Mouse (Mus musculus) forebrain, embryonic 14.5 days (tissue): ENCODE measurements around the gene Exoc3l4. TPM values are rescaled to one million over a fixed set of nuclear protein-coding genes. Genes with fewer than 3 reads are reported as not detected.

ENCODE experiments used
- ATAC-seq: fragments of 200-750 bp; cut with Nextera tagmentation; 2 replicates; pipeline ENCODE4 v1.8.0; 2017; ENCODE audit warnings: mild to moderate bottlenecking, moderate library complexity
- DNase-seq: peaks from one replicate; pipeline ENCODE4 v3.0.0-alpha.2; 2015; ENCODE audit warnings: low spot score
- H3K27ac ChIP-seq: fragments of 300-500 bp; sonication (generic); 2 replicates; pipeline ENCODE4 v1.5.1; 2014; ENCODE audit warnings: low read depth, mild to moderate bottlenecking, control low read depth, low read length, moderate library complexity
- H3K27me3 ChIP-seq: fragments of 300-500 bp; sonication (generic); replicated peaks from 2 replicates; pipeline ENCODE4 v1.6.1; 2014; ENCODE audit warnings: low read length, control low read depth, mixed read lengths; ENCODE audit not compliant: control insufficient read depth, insufficient read depth
- H3K36me3 ChIP-seq: fragments of 300-500 bp; sonication (generic); 2 replicates; pipeline ENCODE4 v1.6.1; 2014; ENCODE audit warnings: low read length, control low read depth; ENCODE audit not compliant: control insufficient read depth, insufficient read depth
- H3K4me1 ChIP-seq: fragments of 300-500 bp; sonication (generic); 2 replicates; pipeline ENCODE4 v1.6.1; 2014; ENCODE audit warnings: antibody characterized with exemption, low read length, control low read depth; ENCODE audit not compliant: control insufficient read depth, insufficient read depth
- H3K4me2 ChIP-seq: fragments of 300-500 bp; sonication (generic); 2 replicates; pipeline ENCODE4 v1.6.1; 2014; ENCODE audit warnings: mild to moderate bottlenecking, control low read depth, low read length
- H3K4me3 ChIP-seq: fragments of 300-500 bp; sonication (generic); 2 replicates; pipeline ENCODE4 v1.5.1; 2014; ENCODE audit warnings: low read depth, low read length, control low read depth
- H3K9ac ChIP-seq: fragments of 300-500 bp; sonication (generic); 2 replicates; pipeline ENCODE4 v1.6.1; 2014; ENCODE audit warnings: mild to moderate bottlenecking, low read length, control low read depth, moderate library complexity
- H3K9me3 ChIP-seq: fragments of 300-500 bp; sonication (generic); replicated peaks from 2 replicates; pipeline ENCODE4 v1.6.1; 2016; ENCODE audit warnings: low read length, control low read depth, mixed read lengths; ENCODE audit not compliant: control insufficient read depth
- WGBS: fragments of 180-500 bp; shearing (Covaris S2); extraction: QIAGEN DNeasy Blood & Tissue Kit; methylation state at CpG from one replicate; pipeline ENCODE4 v1.1.7; 2014; 5-methylcytosine and 5-hydroxymethylcytosine counted together
- polyA plus RNA-seq: library from polyadenylated mRNA; unstranded; fragments of >200 nt; fragmentation: Nextera tagmentation; extraction: Ambion mirVana; gene quantifications from 2 replicates; pipeline ENCODE4 v1.2.1, GENCODE M21; 2014

Gene Exoc3l4
- polyA plus RNA-seq, 1 experiment from 2014 or later, result 2.7 TPM

GRCm38 (mm10) chr12:111419918-111420317, 3.1 kb downstream of the Exoc3l4 start:
- ATAC-seq, result no peak
- no peak overlapping the region for H3K4me3 ChIP-seq
- peaks cover 41% of the 10 kb centered on the region for H3K27me3 ChIP-seq
- no peak overlapping the region for H3K9ac ChIP-seq
- no peaks in the 10 kb centered on the region for H3K36me3 ChIP-seq
- no peak overlapping the region for H3K4me2 ChIP-seq
- DNase-seq, result no peak
- no peak overlapping the region for H3K27ac ChIP-seq
- peaks cover 6% of the 10 kb centered on the region; the same call in 1 of the 2 replicates for H3K4me1 ChIP-seq
- H3K9me3 ChIP-seq, result no peaks in the 10 kb centered on the region
- WGBS, result 78% methylated on average over 5 of the region's 5 CpGs

DNA sequence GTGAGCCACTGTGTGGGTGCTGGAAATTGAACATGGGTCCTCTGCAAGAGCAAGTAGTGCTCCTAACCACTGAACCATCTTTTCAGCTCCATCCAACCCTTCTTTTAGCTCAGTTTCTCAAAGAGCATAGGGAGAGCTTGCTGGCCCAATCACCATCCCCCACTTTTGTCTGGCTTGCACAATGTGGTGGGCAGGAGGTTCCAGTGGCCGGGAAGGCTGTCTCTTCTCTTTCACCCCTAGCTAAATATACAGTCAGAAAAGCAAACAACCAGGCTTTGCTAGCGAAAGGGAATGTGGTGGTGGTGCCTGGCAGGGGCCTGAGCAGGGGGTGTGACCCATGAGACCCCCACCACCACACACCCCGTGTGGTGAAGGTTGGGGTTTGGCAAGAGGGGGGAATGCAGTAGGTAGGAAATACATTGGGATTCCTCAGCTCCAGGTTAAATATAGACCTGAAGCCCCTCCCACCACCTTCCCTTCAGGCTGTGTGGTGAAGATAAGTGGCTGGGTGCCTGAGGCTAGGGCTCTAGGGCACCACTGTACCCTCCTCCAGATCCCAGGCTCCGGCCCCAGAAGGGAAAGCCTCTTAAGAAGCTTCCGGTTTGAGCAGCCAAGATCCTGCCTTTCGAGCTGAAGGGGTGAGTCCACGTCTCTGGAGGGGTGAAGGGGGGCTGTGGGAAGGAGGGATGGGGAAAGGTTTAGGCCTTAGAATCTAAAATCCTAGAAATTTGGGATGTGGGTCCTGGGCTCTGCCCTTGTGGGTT, 4.3 kb downstream of the Exoc3l4 start:
- no peak for ATAC-seq
- Histone ChIP-seq H3K9ac (no peak overlapping the region), H3K36me3 (no peaks in the 10 kb centered on the region), H3K9me3 (no peaks in the 10 kb centered on the region), H3K4me2 (no peak overlapping the region), H3K4me3 (no peak overlapping the region), H3K27ac (no peak overlapping the region), H3K4me1 (peaks cover 6% of the 10 kb centered on the region; the same call in 1 of the 2 replicates), H3K27me3 (peaks cover 52% of the 10 kb centered on the region)
- 46% methylated on average over 7 of the region's 7 CpGs for WGBS
- DNase-seq, result no peak

DNA sequence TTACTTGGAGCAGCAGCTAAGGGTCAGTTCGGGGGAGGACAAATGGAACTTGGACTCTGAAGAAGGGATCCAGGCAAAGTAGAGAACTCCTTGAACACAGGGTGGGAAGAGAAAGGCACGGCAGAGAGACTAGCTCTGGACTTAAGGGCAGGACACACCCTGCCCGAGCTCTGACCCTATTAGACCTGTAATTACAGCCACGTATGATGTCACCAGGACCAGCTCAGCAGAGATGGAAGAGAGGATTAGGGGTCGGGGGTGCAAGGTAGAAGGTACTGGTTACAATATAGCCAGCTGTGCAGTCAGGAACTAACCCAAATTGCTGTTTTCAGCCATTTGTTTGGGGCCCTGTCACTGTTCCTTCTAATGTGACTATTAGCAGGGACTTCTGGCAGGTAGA, 6.0 kb downstream of the Exoc3l4 start:
- H3K4me2 ChIP-seq, result no peak overlapping the region
- H3K36me3 ChIP-seq, result no peaks in the 10 kb centered on the region
- H3K4me3 ChIP-seq, result no peak overlapping the region

GRCm38 (mm10) chr12:111423570-111424129, 6.8 kb downstream of the Exoc3l4 start:
- H3K9me3 ChIP-seq, result no peaks in the 10 kb centered on the region
- H3K4me1 ChIP-seq, result peaks cover 9% of the 10 kb centered on the region
- no peaks in the 10 kb centered on the region for H3K36me3 ChIP-seq
- peaks cover 67% of the 10 kb centered on the region for H3K27me3 ChIP-seq
- H3K27ac ChIP-seq, result no peak overlapping the region
- peak overlapping the region; percentile 24 for H3K4me3 ChIP-seq
- H3K4me2 ChIP-seq, result peak overlapping the region; percentile 45
- under 1% methylated on average over 43 of the region's 43 CpGs for WGBS
- DNase-seq, result no peak
- ATAC-seq, result no peak
- H3K9ac ChIP-seq, result peak overlapping the region; percentile 37; the same call in 1 of the 2 replicates

More for the DNA sequence above, 6.0 kb downstream of the Exoc3l4 start:
- Histone ChIP-seq H3K27ac (no peak overlapping the region), H3K9me3 (no peaks in the 10 kb centered on the region), H3K27me3 (peaks cover 59% of the 10 kb centered on the region), H3K4me1 (peaks cover 3% of the 10 kb centered on the region), H3K9ac (no peak overlapping the region)
- ATAC-seq, result no peak
- DNase-seq, result no peak
- WGBS, result 36% methylated on average over 5 of the region's 5 CpGs

DNA sequence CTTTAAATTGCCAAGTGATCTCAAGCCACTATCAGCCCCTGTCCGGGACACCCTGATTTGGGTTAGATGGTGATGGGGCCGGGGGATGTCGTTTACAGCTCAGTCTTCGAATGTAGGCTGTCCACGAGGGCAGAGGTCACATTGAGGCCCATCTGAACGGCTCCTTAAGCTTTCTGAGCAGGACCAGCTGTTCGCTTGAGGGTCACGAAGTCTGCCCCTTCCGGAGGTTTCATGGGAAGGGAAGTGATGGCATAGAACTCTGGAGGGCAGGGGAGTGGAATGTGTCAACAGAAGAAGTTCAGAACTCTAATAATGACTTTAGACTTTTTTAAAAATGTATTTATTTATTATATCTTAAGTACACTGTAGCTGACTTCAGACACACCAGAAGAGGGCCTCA, 7.7 kb downstream of the Exoc3l4 start:
- Histone ChIP-seq H3K4me2 (no peak overlapping the region), H3K4me3 (no peak overlapping the region), H3K36me3 (no peaks in the 10 kb centered on the region), H3K27me3 (peaks cover 74% of the 10 kb centered on the region), H3K9me3 (no peaks in the 10 kb centered on the region), H3K4me1 (peaks cover 14% of the 10 kb centered on the region), H3K27ac (no peak overlapping the region), H3K9ac (no peak overlapping the region)
- DNase-seq (no peak), ATAC-seq (no peak)
- 21% methylated on average over 9 of the region's 9 CpGs for WGBS

- Histone ChIP-seq H3K27ac (no peak overlapping the region), H3K27me3 (peaks cover 81% of the 10 kb centered on the region), H3K4me2 (no peak overlapping the region), H3K9me3 (no peaks in the 10 kb centered on the region), H3K4me3 (no peak overlapping the region), H3K9ac (no peak overlapping the region), H3K4me1 (peaks cover 14% of the 10 kb centered on the region), H3K36me3 (no peaks in the 10 kb centered on the region)
- WGBS, result 2% methylated on average over 15 of the region's 15 CpGs
- ATAC-seq, result no peak; the same call in 1 of the 2 replicates
- DNase-seq, result peak; percentile 74
These were observed 8.4 kb downstream of the Exoc3l4 start for GRCm38 (mm10) chr12:111425258-111425657.

- no peak overlapping the region for H3K9ac ChIP-seq
- DNase-seq, result peak; percentile 87
- H3K36me3 ChIP-seq, result no peaks in the 10 kb centered on the region
- H3K4me3 ChIP-seq, result no peak overlapping the region
- no peaks in the 10 kb centered on the region for H3K9me3 ChIP-seq
- peaks cover 85% of the 10 kb centered on the region for H3K27me3 ChIP-seq
- peaks cover 14% of the 10 kb centered on the region for H3K4me1 ChIP-seq
- peak; percentile 73 for ATAC-seq
- 17% methylated on average over 29 of the region's 29 CpGs for WGBS
- no peak overlapping the region for H3K27ac ChIP-seq
- no peak overlapping the region for H3K4me2 ChIP-seq
These were observed 9.1 kb downstream of the Exoc3l4 start for GRCm38 (mm10) chr12:111425789-111426460.

- Histone ChIP-seq H3K4me3 (no peak overlapping the region), H3K9ac (no peak overlapping the region), H3K4me1 (peaks cover 14% of the 10 kb centered on the region), H3K4me2 (no peak overlapping the region), H3K27me3 (peaks cover 84% of the 10 kb centered on the region), H3K9me3 (no peaks in the 10 kb centered on the region), H3K36me3 (no peaks in the 10 kb centered on the region), H3K27ac (no peak overlapping the region)
- ATAC-seq (no peak), DNase-seq (peak; percentile 80)
- 43% methylated on average over 12 of the region's 12 CpGs for WGBS
These were observed 10.8 kb downstream of the Exoc3l4 start for GRCm38 (mm10) chr12:111427438-111428113.
